Mouse (Mus musculus) cerebellum, adult 9-10 months (tissue): ENCODE results near the gene Meox1.

Source experiments
- DNase-seq: peaks from one replicate; pipeline ENCODE4 v3.0.0; 2022

Meox1 gene

DNA sequence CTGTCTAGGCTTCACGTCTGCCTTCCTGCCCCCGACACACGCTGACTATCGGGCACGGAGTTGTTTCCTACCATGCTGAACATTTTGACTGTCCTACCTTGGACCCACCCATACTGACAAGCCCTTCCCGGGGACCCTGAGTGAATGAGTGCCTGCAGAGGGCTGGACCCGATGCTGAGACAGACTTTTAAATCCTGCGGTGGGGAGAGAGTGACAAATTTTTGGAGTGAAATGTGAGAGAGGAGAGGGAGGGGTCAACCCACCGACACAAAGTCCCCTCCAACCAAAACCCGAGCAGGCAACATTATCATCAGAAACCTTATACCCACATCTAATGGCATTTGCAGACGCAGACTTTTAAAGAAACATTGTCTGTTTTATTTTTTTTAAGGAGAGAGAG lies at the start of gene Meox1:
Gene Meox1, minus strand, starts transcription at position 171 of the 400 bp plus-strand sequence.
- no peak for DNase-seq

DNA sequence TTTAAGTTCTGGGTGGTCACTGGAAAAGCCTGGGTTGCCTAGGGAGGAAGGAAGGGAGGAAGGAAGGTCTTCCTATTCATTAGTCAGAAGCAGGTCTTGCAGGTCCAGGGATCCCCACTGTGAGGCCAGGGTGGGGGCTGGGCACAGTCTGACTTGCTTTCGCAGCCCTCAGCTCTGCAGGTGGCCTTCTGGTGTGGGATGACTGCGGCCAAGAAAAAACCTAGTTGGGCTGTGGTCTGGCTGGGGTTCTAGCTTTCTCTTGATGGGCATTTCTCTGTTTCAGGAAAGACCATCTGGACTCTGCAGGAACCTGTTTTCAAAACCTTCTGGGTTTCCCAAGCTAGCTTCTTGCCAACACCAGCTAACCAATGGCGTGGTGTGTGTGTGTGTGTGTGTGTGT lies 48.9 kb upstream of the Meox1 start:
- DNase-seq = peak; percentile 94

DNA sequence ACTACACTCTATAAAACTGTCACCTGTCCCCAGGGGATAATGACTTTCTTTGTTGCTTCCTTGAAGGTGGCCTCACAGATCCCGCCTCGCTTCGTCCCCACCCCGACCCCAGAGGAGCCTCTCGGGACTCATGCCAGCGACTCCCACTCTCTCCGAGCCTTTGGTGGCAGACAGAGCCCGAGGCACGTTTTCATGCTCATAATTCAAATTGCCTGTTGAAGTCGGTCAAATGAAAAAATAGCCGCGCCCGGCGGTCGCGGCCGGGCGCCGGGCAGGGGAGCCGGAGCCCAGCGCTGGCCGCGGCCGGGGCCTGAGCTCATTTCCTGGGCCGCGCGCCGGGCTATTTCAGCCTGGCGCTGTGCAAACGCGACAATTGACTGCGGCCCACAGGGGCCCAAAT lies 42.9 kb upstream of the Meox1 start:
- DNase-seq = no peak

DNA sequence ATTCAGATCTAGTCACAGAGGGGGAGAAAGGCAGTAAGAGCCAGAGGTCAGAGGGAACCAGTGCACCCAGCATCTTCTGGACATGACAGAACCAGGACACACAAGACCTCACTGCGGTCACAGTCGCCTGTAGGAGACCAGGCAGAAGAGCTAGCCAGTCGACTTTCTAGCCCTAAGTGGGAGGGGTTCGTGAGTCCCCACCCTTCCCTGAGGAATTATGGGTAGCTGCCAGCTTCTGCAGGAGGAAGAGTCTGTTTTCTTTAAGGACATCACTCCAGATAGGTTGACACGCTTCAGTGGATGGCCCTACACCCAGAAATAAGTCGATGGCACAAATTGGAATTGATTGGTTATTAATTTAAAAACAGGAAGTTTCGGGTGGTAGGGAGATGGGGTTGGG lies 42.2 kb upstream of the Meox1 start:
- DNase-seq = no peak

DNA sequence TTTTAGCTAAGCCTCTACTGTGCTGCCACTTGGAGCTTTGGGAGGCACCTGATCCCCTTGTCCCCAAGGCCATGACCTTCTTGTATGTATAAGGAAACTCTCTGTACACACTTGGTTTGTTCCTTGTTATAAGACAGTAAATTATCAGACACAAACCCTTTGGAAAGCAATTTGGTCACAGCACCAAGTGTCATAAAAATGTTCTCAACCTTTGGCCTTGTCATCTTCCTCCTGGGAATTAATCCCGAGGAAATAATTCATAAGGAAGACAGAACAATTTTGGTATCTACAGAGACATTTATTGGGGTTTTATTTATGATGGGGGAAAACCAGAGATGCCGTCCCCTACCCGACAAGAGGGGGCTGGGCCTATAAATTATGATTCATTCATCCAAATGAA lies 41.6 kb upstream of the Meox1 start:
- no peak for DNase-seq

DNA sequence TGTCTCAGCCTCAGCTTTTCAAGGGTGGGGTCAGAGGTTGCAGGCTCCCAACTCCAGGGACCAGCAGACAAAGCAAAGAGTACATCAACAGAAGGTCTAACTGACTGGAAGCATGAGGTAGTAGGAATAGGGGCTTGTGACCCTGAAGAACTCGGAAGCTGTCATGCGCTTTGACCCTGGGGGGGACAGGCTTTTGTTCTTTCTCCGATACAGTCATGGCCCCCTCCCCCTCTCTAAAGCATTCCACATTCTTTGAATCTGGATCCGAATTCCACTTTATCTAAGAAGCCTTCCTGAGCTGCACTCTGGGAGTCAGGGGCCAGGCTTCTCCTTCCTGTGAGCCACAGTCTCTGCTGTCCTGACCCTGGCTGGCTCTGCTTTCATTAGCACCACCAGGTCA lies 37.8 kb upstream of the Meox1 start:
- DNase-seq = no peak

DNA sequence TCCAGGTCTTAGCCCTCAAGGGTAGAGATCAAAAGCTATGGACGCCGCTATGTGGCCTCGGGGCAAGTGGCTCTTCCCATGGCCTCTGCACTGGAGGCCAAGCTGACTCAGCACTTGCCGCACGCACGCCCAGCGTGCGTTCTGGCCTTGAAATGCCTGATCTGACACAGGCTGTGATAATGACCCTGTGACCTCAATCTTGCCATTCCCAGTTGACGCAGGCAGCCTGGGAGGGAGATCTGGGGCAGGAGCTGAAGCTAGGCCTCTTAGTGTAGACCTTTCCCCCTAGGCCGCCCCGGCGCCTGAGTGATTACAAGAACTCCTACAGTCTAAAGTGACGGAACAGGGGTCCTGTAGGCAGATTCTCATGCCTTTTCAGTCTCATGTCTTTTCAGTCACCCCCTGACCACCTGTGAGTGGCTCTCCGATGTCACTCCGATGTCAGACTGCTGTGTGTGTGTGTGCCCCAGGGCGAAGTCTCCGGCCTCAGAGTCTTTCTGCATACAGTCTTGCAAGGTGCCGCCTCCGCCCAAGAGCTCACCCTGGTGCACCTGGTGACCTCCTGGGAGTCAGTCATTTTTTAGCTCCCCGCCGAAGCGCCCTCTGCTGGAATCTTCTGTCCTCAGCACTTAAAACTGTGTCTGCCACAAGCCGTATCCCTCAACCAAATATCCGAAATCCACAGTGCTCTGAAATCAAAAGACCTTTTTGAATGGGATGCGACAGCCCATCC lies 34.0 kb upstream of the Meox1 start:
- DNase-seq = no peak

DNA sequence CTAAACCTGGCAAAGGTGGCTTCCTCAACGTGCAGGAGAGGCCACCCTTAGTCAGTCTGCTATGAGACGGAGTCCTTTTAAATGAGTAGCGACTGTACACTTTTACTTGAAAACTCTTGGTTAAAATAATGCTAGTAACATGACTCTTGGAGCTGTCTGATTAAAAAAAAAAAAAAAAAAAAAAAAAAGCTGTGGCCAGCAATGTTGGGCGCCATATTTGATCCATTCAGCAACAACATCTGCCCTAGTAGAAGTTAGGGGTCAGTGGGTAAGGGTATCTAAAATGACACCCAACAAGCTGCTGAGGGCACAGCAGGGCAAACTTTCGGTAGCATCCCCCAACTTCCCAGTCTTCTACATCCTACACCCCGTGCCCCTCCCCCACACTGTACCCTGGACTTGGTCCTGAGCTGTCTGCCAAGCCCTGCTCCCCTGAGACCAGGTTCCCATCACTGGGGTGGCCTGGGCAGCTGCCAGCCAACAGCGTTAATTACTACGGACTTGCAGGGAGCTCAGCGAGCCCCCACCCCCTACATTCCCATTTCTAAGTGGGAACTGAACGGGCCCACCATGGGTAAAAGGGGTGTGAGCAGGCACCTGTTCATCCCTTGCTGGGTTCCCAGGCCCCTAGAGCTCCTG lies 32.9 kb upstream of the Meox1 start:
- DNase-seq = no peak

DNA sequence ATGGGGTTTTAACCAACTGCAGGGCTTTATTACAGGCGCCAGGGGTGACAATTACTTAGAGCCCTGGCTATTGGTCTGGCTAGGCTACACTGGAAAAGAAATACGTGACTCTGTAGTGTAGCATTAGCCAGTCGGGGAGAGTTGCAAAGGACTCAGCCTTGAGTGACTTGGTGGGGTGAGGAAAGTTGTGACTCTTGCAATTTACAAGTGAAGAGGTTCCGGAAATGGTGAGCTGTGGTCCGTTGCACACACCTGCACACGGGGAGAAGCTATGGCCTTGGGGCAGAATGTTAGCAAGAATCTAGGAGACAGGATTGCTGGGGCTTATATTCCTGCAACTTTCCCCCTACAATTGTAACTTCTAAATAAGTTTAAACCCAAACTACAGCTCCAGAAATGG lies 31.5 kb upstream of the Meox1 start:
- DNase-seq = no peak

DNA sequence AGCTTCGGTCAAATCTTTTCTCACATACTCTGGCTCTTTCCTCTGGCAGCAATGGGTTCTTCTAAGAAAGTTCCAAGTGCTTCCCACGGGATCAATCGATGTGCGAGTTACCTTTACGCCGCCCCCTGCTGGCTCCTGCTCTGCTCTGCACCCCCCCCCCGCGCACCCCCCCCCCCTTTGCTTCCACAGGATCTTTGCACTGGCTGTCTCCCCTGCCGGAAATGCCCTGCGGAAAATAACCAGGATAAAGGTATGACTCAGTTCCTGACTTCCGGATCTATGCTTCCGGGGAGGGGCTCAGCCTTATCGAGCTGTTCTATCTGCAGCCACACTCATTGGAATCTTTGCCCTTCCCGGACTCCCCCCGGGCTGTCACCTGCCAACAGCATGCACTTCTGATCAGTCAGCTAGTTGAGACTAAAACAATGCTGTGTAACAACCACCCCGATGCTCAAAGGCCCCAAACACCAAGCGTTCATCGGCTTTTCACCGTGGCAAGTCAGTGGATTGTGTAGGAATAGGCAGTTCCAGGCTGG lies 30.3 kb upstream of the Meox1 start:
- no peak for DNase-seq

DNA sequence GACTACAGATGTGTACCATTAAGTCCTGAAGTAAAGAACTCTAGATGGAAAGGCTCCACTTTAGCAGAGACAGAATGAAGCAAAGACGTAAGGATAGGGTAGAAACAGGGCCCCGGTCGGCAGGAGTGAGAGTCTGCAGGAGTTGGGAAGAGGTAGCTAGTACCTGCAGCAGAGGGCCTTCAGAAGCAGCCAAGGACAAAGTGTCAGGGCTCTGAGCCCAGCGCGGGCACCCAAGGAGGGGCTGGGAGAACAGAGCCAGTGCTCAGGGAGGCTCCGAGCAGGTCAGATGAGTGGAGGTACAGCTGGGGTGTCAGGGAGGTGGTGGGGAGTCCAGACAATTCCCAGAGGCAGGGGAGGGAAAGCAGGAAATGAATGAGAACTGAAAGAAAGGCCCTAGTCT lies 29.8 kb upstream of the Meox1 start:
- no peak for DNase-seq

DNA sequence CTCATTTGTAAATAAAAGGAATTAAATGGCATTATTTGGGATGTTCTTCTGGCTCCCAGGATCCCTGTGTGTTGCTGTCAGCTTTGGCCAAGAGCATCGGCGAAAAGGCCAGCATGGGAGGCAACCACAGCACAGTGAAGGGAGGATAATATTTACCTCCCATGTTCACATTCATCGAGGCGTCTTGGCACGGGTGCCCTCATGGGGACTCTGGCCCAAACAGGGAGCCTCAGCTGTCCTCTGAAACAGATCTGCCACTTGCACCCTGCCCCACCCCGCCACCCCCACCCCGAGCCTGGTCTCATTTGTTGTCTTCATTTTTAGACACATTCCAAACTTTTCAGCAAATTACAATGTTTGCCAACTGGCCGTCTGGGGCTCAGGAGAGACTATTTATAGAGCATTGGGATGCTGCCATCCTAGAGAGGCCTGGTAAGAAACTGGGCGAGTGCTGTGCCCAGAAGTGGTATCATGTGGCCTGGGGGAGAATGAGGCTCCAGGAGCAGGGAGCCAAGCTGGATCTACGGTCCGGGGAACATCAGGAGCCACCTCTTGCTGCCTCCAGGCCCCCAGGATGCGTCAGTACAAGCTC lies 27.3 kb upstream of the Meox1 start:
- DNase-seq = peak; percentile 55

DNA sequence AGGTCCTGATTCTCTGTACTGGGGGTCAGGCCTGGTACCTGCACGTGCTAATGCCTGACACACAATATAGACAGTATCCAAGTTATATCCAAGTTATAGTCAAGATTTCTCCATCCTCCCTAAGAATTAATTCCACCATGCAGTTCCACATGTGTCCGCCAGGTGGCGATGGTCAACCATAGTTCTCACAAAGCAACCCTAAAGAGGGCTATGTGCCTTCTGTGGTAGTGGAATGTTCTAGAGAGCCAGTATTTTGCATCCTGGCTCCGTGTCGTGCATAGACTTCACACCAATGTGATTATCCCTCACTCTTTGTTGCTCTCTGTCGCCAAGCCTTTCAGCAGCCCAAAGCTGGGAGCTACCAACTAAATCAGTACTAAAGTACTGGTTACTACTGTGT lies 25.5 kb upstream of the Meox1 start:
- peak; percentile 88 for DNase-seq

DNA sequence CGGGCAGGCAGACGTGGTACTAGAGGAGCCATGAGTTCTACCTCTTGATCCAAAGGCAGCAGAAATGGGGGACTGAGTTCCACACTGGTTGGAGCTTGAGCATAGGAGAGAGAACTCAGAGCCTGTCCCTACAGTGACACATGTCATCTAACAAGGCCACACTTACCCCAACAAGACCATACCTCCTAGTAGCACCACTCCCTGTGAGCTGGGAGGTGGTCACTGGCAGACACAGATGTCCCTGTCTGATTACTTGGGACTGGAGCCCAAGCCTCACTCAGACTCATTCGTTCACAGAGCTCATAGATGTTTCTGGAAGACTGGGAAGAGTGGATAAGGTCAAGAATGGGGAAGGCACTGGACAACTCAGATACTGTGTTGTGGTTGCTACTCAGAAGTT lies 24.4 kb upstream of the Meox1 start:
- DNase-seq = no peak

DNA sequence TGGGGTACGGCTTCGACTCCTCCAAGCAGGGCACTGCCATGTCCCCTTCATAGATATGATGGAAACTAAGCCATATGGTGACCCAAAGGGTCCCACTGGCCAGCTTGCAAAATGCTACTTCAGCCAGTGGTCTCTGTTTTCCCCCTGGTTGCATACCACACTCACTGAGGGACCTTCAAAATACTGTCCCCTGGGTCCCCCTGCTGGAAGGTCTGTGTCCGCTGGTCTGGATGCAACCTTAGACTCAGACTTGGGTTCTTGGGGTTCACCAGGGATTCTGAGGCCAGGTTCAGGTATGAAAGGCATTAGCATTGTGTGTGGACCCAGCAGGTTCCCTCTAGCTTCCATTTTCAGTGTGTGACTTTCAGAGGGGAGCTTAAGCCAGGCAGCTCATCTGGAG lies 22.6 kb upstream of the Meox1 start:
- DNase-seq = no peak

DNA sequence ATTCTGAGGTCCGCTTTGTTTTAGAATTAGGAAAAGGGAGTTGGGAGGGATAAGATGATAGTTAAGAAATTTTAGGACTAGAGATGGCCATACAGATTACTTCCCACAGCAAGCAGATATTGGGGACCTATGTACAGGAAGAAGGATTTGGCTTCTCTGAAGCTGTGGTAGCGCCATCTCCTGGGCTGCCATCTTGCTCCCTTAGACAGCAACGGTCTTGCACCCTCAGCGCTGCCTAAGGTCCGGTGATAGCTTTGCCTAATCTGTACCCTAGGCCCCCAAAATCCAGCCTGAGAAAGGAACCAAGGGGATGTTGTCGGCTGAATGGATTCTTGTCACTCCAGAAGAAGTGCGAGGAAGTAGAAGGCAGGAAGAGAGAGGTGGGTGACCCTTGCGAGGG lies 19.4 kb upstream of the Meox1 start:
- no peak for DNase-seq

DNA sequence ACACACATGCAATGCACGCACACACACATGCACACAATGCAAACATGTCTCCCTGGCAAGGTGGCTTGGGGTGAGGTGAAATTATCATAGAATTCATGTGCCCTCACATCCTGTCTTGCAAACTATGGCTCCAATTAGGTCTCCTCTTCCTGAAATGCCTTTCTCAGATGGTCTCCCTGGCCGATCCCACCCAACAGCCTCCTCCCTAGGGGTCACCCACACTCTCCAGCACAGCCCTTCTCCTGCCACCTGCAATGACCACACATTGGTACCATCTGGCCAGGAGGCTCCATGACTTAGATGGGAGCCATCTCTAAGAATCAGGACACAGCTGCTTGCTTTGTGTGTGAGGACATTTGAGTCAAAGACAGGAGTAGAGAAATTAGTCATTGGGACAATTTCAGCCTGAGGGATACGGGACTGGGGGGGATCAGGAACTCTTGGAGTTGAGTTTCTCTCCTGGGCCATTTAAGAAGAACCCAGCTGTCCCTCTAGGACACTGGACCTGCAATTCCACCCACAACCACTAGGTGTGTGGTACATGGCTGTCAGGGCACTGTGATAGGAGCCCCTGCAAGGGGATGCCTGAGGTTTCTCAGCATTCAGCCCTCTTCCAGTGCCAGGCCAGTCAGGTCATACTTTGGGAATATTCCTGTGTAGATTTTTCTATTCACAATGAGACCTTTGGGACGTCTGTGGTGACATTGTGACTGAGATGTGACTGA lies 17.8 kb upstream of the Meox1 start:
- DNase-seq = no peak

DNA sequence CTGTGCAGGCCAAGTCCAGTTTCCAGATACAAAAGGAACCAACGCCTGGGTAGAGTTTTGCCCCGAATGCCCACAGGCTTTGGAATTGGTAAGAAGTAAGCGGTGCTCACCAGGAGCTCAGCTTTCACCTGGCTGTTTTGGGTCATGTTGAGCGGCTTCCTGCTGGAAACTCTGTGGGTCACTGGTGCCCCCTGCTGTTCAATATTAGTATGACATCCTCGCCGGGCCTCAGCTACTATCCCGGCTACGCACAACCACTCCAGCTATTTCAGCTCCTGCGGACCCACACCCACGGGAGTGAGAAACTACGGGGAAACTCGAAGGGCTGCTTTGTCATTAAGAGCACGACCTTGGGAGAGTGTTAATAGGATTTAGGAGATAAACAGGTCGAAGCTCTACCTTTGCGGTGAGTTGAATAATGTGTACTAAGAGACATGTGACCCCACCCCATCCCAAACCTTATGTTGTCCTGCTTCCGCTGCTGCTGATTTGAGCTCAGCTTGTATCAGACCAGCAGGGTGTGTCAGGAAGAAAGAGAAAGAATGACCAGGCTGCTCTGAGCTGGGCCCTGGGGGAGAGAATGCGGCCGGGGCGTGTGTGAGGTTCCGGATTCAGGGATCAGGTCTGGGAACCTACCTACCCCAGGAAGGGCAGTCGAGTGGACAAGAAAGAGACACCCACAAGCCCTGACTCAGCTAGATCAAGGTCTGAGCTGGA lies 16.2 kb upstream of the Meox1 start:
- peak; percentile 87 for DNase-seq

DNA sequence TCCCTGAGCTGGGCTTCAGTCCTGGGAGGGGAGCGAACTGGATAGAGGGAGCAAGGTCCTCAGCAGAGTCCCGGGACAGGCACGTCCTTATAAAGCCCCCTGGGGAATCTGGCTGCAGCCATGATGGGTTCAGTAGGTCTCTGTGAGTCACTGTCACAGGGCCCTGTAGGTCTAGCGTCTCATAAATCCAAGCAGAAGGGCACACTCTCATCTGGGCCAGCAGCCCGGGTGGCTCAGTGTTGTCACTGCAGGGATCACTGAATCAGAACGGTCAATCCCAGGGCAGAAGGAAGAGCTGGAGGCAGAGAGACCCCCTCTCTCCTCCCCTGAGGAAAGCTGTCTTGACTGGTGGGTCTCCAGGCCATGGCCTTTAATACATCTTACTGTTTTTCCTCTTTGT lies 14.6 kb upstream of the Meox1 start:
- no peak for DNase-seq

DNA sequence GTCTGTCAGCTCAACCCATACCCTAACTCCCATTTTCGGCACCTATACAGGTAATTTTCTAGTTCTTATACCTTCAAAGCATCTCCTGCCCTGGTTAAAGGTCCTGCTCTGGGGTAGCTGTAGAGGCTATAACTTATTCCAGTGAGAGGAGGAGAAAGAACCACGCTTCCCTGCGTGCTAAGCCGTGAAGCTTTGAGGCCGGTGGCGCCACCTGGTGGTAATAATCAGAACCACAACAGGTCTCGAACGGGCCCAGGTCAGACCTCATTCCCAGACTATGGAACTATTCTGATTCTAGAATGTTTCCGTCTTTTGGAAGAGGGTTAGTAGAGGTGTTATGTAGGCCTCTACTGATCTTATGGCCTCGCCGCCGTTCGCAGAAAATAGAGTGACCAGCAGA lies 10.9 kb upstream of the Meox1 start:
- peak; percentile 86 for DNase-seq

DNA sequence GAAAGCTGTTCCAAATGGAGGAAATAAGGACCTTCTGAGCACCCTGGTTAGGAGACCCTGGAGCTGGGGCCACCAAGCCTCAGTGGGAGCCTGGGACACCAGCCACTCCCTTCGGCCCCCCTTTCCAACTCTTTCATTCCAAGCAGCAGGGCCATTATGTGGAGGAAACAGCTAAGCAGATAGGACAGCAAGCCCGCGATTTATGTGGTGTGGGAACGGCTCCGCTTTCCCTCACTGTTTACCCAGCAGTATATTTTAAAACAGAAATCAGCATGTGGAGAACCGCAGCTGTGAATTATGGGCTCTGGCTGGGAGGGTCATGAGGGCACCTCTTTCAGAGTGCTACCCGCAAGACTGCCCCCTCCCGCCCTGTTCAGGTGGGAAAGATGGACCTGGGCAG lies 7.1 kb upstream of the Meox1 start:
- no peak for DNase-seq

DNA sequence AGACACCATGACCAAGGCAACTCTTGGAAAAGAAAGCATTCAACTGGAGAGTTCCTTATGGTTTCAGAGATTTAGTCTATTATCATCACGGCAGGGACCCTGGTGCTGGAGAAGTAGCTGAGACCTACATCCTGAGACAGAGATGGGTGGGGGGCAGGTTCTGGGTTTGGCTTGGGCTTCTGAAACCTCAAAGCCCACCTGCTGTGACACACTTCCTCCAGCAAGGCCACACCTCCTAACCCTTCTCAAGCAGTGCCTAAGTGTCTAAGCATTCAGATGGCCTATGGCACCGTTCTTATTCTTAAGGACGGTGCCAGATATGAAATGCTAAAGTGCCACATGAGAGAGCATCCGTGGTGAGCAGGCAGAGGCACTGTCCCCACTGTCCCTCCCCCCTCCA lies 4.2 kb upstream of the Meox1 start:
- no peak for DNase-seq
